Mouse (Mus musculus): ENCODE data around the gene Zfp410. TPM values are rescaled to one million over a fixed set of nuclear protein-coding genes. Genes with fewer than 3 reads are reported as not detected.

The Zfp410 gene
- total and polyA plus RNA-seq, 3 experiments, result 33.5 to 53.7 (median 42.9) TPM

- H3K27ac ChIP-seq (ENCODE audit: insufficient read depth, low read depth), result no peak overlapping the region
- DNase-seq (ENCODE audit: extremely low read depth), result no peak
- no peak for TF ChIP-seq POLR2A (IDR thresholded peaks at IDR 0.05; ENCODE audit: low read depth, low read length)
- no peak for TF ChIP-seq MAX (IDR thresholded peaks at IDR 0.05; ENCODE audit: low read length)
- no peak for TF ChIP-seq CTCF (conservative IDR thresholded peaks at IDR 0.05 in 1 of 2, IDR thresholded peaks at IDR 0.05 in 1 of 2; ENCODE audit: low read depth in 2 of 2, low read length in 2 of 2)
- TF ChIP-seq ETS1 (conservative IDR thresholded peaks at IDR 0.05; ENCODE audit: low read depth, low read length), result no peak
- no peak for TF ChIP-seq ZMIZ1 (IDR thresholded peaks at IDR 0.05; ENCODE audit: low read depth, low read length)
- TF ChIP-seq SMC3 (IDR thresholded peaks at IDR 0.05; ENCODE audit: low read depth, low read length), result no peak
- no peak for TF ChIP-seq IRF4 (IDR thresholded peaks at IDR 0.05; ENCODE audit: low read depth, low read length)
- no peak for TF ChIP-seq MEF2A (IDR thresholded peaks at IDR 0.05; ENCODE audit: borderline replicate concordance, low read depth, low read length)
- no peak for TF ChIP-seq USF1 (IDR thresholded peaks at IDR 0.05; ENCODE audit: low read depth, low read length)
- TF ChIP-seq JUND (conservative IDR thresholded peaks at IDR 0.05; ENCODE audit: low read depth, low read length), result no peak
- TF ChIP-seq PAX5 (IDR thresholded peaks at IDR 0.05; ENCODE audit: low read length), result no peak
- TF ChIP-seq MYC (IDR thresholded peaks at IDR 0.05; ENCODE audit: low read depth, low read length), result no peak
- TF ChIP-seq UBTF (IDR thresholded peaks at IDR 0.05; ENCODE audit: low read depth, low read length), result no peak
- H3K36me3 ChIP-seq (replicated peaks in 1 of 2; ENCODE audit: control insufficient read depth in 1 of 2, insufficient read depth in 1 of 2, low read length in 1 of 2), result no peaks in the 10 kb centered on the region
- H3K79me2 ChIP-seq (replicated peaks; ENCODE audit: control insufficient read depth, extremely low read depth, insufficient read depth, poor library complexity, severe bottlenecking), result no peaks in the 10 kb centered on the region
- peaks cover 11 to 21% of the 10 kb centered on the region in 2 experiments for H3K4me1 ChIP-seq (ENCODE audit: control insufficient read depth in 1 of 2, insufficient read depth in 2 of 2)
- no peaks in the 10 kb centered on the region for H3K27me3 ChIP-seq (replicated peaks)
- H3K4me3 ChIP-seq (replicated peaks in 1 of 3; ENCODE audit: low read depth in 2 of 3, low read length in 2 of 3, poor library complexity in 1 of 3), result no peak overlapping the region
- in situ Hi-C loops (cut with MboI; ENCODE audit: low pct_ligation_motif_present, low pct_unique_long_range_greater_than_20kb, low sequenced_read_pairs) (no loop called here), dilution Hi-C loops (cut with MboI; ENCODE audit: extremely low pct_ligation_motif_present, extremely low pct_unique_long_range_greater_than_20kb, low sequenced_read_pairs) (no loop called here)
- H3K9me3 ChIP-seq (replicated peaks; ENCODE audit: low read length), result no peaks in the 10 kb centered on the region
- H3K9ac ChIP-seq (ENCODE audit: insufficient read depth, low read depth), result no peak overlapping the region
- H3K4me2 ChIP-seq (ENCODE audit: insufficient read depth, low read depth, poor library complexity, severe bottlenecking), result no peak overlapping the region
Measured at GRCm38 (mm10) chr12:84384644-84385081, 68.0 kb downstream of the Zfp410 start.

- Histone ChIP-seq H3K27ac (ENCODE audit: insufficient read depth, low read depth) (no peak overlapping the region), H3K4me2 (ENCODE audit: insufficient read depth, low read depth, poor library complexity, severe bottlenecking) (no peak overlapping the region), H3K27me3 (replicated peaks) (no peaks in the 10 kb centered on the region), H3K36me3 (replicated peaks in 1 of 2; ENCODE audit: control insufficient read depth in 1 of 2, insufficient read depth in 1 of 2, low read length in 1 of 2) (no peaks in the 10 kb centered on the region), H3K4me3 (replicated peaks in 1 of 3; ENCODE audit: low read depth in 2 of 3, low read length in 2 of 3, poor library complexity in 1 of 3) (no peak overlapping the region), H3K4me1 (ENCODE audit: control insufficient read depth in 1 of 2, insufficient read depth in 2 of 2) (peaks cover 11 to 21% of the 10 kb centered on the region in 2 experiments), H3K9me3 (replicated peaks; ENCODE audit: low read length) (no peaks in the 10 kb centered on the region), H3K79me2 (replicated peaks; ENCODE audit: control insufficient read depth, extremely low read depth, insufficient read depth, poor library complexity, severe bottlenecking) (no peaks in the 10 kb centered on the region), H3K9ac (ENCODE audit: insufficient read depth, low read depth) (no peak overlapping the region)
- in situ Hi-C loops (cut with MboI; ENCODE audit: low pct_ligation_motif_present, low pct_unique_long_range_greater_than_20kb, low sequenced_read_pairs), result no loop called here
- dilution Hi-C loops (cut with MboI; ENCODE audit: extremely low pct_ligation_motif_present, extremely low pct_unique_long_range_greater_than_20kb, low sequenced_read_pairs), result no loop called here
- no peak for DNase-seq (ENCODE audit: extremely low read depth)
- TF ChIP-seq ZMIZ1 (IDR thresholded peaks at IDR 0.05; ENCODE audit: low read depth, low read length) (no peak), ZC3H11A (IDR thresholded peaks at IDR 0.05; ENCODE audit: low read depth, low read length) (no peak), IRF4 (IDR thresholded peaks at IDR 0.05; ENCODE audit: low read depth, low read length) (no peak), CTCF (conservative IDR thresholded peaks at IDR 0.05 in 1 of 2, IDR thresholded peaks at IDR 0.05 in 1 of 2; ENCODE audit: low read depth in 2 of 2, low read length in 2 of 2) (no peak), BHLHE40 (IDR thresholded peaks at IDR 0.05; ENCODE audit: low read depth, low read length) (no peak)
Measured at GRCm38 (mm10) chr12:84385408-84385807, 68.8 kb downstream of the Zfp410 start.

Data from CH12.LX (cell line).